Mouse (Mus musculus): ENCODE measurements around the gene Ube3b.

The Ube3b gene

DNA sequence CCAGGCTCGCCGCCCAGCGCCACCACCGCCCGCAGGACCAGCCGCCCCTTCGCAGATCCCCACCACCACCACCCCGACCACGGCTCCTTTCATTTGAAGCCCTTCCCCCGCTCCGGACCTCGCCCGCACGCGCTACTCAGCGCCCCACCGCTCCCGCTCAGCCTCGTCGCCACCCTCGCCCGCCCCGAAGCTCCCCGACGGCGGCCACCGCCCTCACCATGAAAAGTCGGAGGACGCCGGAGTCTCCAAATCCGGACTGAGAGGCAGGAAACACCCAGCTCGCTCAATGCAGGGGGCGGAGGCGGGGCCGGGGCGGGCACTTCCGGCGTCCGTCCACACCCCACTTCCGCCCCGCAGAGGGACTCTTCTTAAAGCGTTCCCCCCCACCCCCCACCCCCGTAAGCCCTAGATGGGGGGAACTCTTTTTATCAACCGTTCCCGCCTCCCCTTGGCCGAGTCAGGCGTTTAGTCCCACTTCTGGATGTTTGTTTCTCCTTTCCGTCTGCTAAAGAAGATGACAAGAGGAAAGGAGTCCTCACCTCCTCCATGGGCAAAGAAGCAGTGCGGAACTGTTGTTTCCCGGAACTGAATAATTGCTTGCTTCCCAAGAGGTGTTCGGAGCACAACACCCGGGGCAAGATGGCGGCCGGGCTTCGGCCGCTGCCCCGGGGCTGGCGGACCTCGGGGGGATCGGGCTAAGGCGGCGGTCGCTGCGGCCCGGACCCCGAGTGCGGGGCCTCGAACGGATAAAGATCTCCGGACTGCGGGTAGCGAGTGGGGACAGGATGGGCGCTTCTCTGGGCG is at the start of gene Ube3b, which contains the start of gene Kctd10:
Gene Ube3b, plus strand, starts transcription at position 399 of the 804 bp plus-strand sequence.
Gene Kctd10, minus strand, starts transcription at position 300 of the 804 bp plus-strand sequence.
- ATAC-seq (ENCODE audit: low TSS enrichment): peak; percentile 90

GRCm38 (mm10) chr5:114342996-114343395 is 37.4 kb upstream of the Ube3b start:
- no peak for ATAC-seq (ENCODE audit: low TSS enrichment)

DNA sequence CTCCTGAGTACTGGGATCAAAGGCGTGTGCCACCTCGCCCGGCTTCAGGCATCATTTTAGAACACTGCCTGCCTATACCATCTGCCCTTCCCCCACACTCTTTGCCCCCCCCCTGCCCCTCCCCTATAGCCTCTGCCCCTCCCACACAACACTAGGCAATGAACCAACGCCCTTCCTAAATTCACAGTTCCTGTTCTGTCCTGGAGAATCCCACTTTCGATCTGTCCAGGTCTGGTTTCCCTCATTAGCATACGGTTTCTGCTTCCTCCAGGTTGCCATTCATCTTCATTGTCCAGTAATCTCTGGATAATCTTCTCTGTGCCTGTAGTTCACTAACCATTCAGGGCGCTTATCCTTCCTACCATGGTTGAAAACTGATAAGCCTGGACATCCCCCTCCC is 36.8 kb upstream of the Ube3b start:
- ATAC-seq (ENCODE audit: low TSS enrichment): no peak

DNA sequence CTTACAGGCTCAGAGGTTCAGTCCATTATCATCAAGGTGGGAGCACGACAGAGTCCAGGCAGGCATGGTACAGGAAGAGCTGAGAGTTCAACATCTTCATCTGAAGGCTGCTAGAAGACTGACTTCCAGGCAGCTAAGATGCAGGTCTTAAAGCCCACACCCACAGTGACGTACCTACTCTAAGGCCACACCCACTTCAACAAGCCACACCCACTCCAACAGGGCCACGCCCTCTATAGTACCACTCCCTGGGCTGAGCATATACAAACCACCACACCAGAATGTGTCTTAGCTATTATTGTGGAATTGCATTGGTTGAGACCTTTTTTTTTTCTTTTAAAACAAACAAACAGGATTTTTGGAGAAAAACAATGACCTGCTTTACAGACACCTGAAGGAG is 34.9 kb upstream of the Ube3b start:
- no peak for ATAC-seq (ENCODE audit: low TSS enrichment)

DNA sequence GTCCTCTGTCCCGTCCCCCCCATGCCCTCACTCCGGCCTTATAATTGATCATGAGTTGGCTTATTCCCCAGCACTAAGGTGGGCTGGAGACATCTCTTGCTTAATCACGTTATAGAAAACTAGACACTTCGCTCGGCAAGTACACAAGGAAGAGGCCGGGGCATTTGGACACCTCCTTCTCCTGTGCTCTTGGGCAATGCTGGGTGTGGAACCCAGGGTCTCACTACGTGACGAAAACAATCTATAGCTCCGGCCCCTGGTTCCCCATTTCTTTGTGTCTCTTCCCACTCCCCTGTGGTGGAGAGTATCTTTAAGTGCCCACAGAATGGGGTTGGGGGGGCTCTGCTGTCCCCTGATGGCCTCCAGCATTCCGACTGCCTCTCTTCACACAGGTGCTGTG is 33.4 kb upstream of the Ube3b start:
- ATAC-seq (ENCODE audit: low TSS enrichment): no peak

- ATAC-seq (ENCODE audit: low TSS enrichment): no peak
Observed at GRCm38 (mm10) chr5:114351490-114351889, 28.9 kb upstream of the Ube3b start.

- ATAC-seq (ENCODE audit: low TSS enrichment): peak; percentile 81
Observed at GRCm38 (mm10) chr5:114356250-114356935, 24.0 kb upstream of the Ube3b start.

DNA sequence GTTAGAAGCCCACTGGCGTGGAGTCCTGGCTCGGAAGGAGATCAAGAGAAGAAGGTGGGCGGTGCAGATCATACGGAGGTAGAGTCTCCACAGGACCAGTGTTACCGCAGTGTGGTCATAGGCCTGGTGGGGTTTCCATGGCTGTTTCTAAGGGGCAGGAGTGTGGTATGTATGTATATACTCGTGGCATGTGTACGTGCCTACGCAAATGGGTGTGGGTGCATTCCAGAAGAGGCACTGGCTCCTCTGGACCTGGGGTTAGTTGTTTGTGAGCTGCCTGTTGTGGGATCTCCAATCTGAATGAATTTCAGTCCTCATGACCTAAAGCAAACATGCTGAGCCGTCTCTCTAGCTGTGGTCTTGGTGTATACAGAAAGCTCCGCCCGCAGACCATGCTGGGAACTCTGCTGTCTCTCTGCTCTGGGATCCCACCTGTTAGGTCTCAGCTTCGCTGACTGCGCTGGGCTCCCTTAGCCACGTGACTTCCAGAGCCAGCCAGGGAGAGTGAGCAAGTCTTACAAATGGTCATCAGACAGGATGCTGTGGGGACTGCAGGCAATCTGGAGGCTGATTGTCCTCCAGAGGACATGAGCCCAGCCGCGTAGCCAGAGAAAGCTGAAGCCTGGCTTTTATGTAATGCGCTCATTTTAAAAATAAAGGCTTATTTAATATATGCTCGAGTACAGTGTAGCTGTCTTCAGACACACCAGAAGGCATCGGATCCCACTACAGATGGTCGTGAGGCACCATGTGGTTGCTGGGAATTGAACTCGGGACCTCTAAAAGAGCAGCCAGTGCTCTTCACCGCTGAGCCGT is 23.3 kb upstream of the Ube3b start:
- ATAC-seq (ENCODE audit: low TSS enrichment): peak; percentile 49

DNA sequence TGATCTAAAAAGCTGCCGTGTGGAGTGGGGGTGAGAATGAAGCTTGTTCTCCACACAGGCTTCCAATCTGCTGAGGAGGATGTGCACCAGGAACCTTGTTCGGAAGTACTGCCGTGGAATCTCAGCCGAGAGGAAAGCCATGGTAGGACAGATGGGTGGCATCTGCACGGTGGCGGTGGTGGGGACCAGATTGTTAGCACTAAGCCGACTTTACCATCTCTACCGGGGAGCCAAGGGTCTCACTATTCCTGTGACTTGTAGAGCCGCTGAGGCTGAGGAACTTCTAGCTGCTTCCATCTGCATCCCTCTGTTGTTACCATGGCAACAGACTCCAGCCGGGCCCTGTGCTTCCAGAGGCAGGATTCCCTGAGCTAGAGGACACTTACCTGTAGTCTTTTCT is 21.6 kb upstream of the Ube3b start:
- peak; percentile 66 for ATAC-seq (ENCODE audit: low TSS enrichment)

DNA sequence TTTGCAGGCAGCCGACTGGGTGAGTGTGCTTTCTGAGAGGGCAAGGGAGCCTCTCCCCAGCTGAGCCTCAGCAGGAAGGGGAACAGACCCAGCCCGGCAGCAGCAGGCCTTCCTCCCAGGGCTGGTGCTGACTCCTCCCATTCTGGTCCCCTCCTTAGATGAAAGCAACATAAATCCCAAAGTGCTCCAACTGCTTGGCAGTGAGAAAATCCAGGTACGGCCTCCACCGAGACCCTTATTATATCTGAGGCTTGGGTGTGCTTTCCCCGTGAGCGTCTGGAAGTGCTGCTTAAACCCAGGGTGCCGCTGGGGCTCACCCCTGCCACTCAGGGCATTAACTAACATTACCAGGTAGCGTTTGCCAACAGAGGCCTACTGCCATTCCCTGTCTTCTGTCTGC is 20.8 kb upstream of the Ube3b start:
- ATAC-seq (ENCODE audit: low TSS enrichment): no peak

GRCm38 (mm10) chr5:114360968-114361367 is 19.4 kb upstream of the Ube3b start:
- ATAC-seq (ENCODE audit: low TSS enrichment): no peak

DNA sequence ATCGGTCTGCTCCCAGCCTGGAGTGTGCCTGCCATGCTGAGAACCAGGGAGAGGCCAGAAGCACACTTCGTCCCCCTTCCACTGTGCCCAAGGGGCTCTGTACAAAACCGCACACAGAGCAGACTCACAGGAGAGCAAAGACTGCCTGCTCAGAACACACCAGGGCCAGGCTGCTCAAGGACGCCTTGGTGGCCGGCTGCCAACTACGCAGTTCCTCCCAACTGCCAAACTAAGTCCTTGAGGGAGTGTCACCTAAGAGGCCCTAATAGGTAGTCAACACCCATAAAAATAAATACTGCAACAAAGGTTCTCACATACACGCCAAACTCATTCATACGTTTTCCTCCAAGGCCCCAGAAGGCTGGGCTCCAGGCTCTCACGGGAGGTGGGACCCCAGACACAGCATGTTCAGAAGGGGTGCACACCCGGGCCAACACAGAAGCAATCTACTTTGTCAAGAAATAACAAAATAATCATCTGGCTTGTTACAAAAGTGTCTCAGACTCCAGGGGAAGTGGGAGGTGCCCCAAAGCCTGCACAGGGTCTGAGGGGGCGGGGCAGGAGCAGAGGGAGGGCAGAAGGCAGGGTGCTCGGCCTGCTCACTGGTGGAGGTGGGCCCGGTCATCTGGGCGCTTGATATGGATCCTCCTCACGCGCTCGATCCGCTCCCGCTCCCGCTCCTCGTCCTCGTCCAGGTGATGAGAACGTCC is 15.2 kb upstream of the Ube3b start:
- ATAC-seq (ENCODE audit: low TSS enrichment): 0 out of 2 replicates have a peak, but pooled peaks have one; percentile 20

DNA sequence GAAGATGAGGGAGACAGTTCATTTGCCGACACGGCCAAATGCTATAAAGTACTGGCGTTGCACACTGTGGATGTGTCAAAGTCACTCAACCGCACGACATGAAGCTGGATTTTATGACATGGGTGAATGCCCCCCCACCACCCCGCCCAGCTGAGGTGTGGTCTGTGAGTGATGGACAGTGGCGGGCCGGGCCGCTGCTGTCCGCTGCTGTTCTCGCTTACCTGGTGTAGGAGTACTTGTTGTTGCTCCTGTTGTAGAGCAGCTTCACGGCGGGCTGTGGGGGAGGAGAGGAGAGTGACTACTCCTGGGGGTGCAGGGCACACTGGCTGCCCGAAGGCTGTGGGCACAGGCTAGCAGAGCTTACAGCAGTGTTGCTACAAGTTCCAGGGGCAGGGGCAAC is 12.3 kb upstream of the Ube3b start:
- ATAC-seq (ENCODE audit: low TSS enrichment): no peak

- ATAC-seq (ENCODE audit: low TSS enrichment): no peak
Observed at GRCm38 (mm10) chr5:114368803-114369496, 11.5 kb upstream of the Ube3b start.

DNA sequence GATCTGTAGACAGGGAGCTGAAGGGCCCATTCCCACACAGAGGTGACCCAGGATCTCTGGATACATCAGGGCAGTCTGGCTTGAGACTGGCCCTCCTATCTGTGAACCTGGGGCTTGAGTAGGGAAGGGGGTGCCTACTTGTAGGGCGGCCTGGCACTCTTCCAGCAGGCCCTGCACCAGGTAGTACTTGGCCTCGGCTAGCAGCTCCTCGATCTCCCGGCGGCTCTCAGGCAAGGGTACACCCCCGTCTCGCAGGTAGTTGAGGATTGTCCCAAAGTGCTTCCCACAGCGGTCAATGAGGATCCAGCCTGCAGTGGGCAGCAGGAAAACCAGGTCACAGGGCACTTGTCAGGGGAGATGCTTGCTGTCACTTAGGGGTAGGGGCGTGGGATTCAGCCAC is 10.5 kb upstream of the Ube3b start:
- ATAC-seq (ENCODE audit: low TSS enrichment): no peak

DNA sequence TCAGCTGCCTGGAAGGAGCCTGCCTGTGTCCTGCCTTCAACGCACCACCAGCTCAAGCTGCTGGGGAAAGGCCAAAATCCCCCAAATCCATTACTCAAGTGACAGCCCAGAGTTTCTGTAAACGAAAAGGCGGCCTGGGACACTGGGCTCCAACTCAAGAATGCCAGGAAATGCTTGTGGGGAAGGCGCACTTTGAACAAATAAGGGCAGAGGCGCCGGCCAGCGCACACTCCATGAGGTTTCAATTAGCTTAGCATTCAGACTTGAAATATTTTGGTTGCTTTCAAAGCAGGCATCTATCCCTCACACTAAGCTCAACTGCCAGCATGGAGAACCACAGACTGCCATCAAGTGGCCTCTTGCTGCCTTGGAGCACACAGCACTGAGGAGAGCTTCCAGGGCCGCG is 10.0 kb upstream of the Ube3b start:
- no peak; the same call in 1 of the 2 replicates for ATAC-seq (ENCODE audit: low TSS enrichment)

GRCm38 (mm10) chr5:114371331-114371730 is 9.1 kb upstream of the Ube3b start:
- ATAC-seq (ENCODE audit: low TSS enrichment): no peak

GRCm38 (mm10) chr5:114371731-114372473 is 8.5 kb upstream of the Ube3b start:
- no peak for ATAC-seq (ENCODE audit: low TSS enrichment)

GRCm38 (mm10) chr5:114372565-114372964 is 7.8 kb upstream of the Ube3b start:
- ATAC-seq (ENCODE audit: low TSS enrichment): no peak

DNA sequence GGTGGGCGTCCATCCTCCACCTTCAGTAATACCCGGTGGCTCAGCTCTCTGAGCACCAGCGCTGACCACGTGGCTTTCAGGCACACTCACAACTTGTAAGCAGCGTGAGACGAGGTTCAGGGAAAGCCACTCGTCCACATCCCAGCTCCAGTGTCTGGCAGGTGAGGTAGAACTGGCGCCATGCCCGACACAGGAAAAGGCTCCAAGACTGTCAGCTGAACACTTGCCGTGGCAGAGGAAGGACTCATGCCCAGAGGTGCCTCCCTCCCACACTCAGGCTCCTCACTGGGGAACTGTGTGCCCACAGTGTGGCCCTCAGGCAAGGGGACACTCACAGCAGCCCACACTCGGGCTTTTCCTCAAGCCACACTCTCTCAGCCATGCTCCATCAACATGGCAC is 7.2 kb upstream of the Ube3b start:
- no peak for ATAC-seq (ENCODE audit: low TSS enrichment)
